Mouse (Mus musculus): ENCODE measurements around the gene Tm6sf1.

DNA sequence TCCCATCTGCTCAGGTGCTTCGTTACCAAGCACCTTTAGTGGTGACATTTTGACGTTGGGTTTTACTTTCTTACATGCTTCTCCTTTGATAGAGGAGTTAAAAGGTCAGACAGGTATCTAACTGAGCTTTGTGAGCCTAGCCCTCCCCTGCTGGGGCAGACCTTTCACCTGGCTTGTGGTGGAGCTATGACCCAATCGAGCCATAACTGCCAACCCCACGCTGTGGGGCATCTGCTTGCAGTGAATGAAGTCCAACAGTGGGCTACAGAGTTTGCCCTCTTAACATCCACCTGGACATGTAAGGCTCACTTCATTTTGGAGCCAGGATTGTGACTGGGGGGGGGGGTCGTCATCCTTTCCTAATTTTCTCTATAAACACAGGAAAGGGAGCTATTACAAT is 21.5 kb downstream of the Tm6sf1 start:
- TF ChIP-seq CTCF (IDR thresholded peaks at IDR 0.05; ENCODE audit: borderline replicate concordance, extremely low read depth, insufficient read depth, insufficient read length) (no peak), POLR2A (IDR thresholded peaks at IDR 0.05; ENCODE audit: borderline replicate concordance, extremely low read depth, insufficient read depth, insufficient read length, poor library complexity, severe bottlenecking) (no peak)

Data from brain, embryonic 14.5 days (tissue).